Mouse (Mus musculus) heart, embryonic 15.5 days (tissue): ENCODE data around the gene Zfp553. TPM values are rescaled to one million over a fixed set of nuclear protein-coding genes. Genes with fewer than 3 reads are reported as not detected.

Experiments used
- ATAC-seq: fragments of 200-750 bp; cut with Nextera tagmentation; replicated peaks from 2 replicates; pipeline ENCODE4 v1.8.0; 2017; ENCODE audit warnings: low read depth, moderate TSS enrichment; ENCODE audit not compliant: insufficient number of reproducible peaks, insufficient read depth, low FRiP score
- H3K27ac ChIP-seq: fragments of 300-500 bp; sonication (generic); 2 replicates; pipeline ENCODE4 v1.5.1; 2015; ENCODE audit warnings: mild to moderate bottlenecking, inconsistent platforms
- H3K27me3 ChIP-seq: fragments of 300-500 bp; sonication (generic); 2 replicates; pipeline ENCODE4 v1.6.1; 2015; ENCODE audit warnings: inconsistent platforms
- H3K36me3 ChIP-seq: fragments of 300-500 bp; sonication (generic); 2 replicates; pipeline ENCODE4 v1.6.1; 2015; ENCODE audit warnings: mild to moderate bottlenecking, inconsistent platforms
- H3K4me1 ChIP-seq: fragments of 300-500 bp; sonication (generic); replicated peaks from 2 replicates; pipeline ENCODE4 v1.6.1; 2015; ENCODE audit warnings: inconsistent platforms
- H3K4me2 ChIP-seq: fragments of 300-500 bp; sonication (generic); 2 replicates; pipeline ENCODE4 v1.6.1; 2015; ENCODE audit warnings: inconsistent platforms, mild to moderate bottlenecking, moderate library complexity
- H3K4me3 ChIP-seq: fragments of 300-500 bp; sonication (generic); 2 replicates; pipeline ENCODE4 v1.5.1; 2015; ENCODE audit warnings: mild to moderate bottlenecking, inconsistent platforms
- H3K9ac ChIP-seq: fragments of 300-500 bp; sonication (generic); 2 replicates; pipeline ENCODE4 v1.6.1; 2015; ENCODE audit warnings: mild to moderate bottlenecking, inconsistent platforms
- H3K9me3 ChIP-seq: fragments of 300-500 bp; sonication (generic); replicated peaks from 2 replicates; pipeline ENCODE4 v1.6.1; 2016; ENCODE audit warnings: inconsistent platforms
- WGBS: fragments of 180-500 bp; shearing (Covaris S2); methylation state at CpG from one replicate; pipeline ENCODE4 v1.1.7; 2015; ENCODE audit warnings: mixed read lengths; 5-methylcytosine and 5-hydroxymethylcytosine counted together
- polyA plus RNA-seq: library from polyadenylated mRNA; unstranded; fragments of >200 nt; fragmentation: Nextera tagmentation; extraction: Ambion mirVana; gene quantifications from 2 replicates; pipeline ENCODE4 v1.2.1, GENCODE M21; 2015

Zfp553 gene
- polyA plus RNA-seq, result 17.8 and 23.7 TPM in 2 replicates

DNA sequence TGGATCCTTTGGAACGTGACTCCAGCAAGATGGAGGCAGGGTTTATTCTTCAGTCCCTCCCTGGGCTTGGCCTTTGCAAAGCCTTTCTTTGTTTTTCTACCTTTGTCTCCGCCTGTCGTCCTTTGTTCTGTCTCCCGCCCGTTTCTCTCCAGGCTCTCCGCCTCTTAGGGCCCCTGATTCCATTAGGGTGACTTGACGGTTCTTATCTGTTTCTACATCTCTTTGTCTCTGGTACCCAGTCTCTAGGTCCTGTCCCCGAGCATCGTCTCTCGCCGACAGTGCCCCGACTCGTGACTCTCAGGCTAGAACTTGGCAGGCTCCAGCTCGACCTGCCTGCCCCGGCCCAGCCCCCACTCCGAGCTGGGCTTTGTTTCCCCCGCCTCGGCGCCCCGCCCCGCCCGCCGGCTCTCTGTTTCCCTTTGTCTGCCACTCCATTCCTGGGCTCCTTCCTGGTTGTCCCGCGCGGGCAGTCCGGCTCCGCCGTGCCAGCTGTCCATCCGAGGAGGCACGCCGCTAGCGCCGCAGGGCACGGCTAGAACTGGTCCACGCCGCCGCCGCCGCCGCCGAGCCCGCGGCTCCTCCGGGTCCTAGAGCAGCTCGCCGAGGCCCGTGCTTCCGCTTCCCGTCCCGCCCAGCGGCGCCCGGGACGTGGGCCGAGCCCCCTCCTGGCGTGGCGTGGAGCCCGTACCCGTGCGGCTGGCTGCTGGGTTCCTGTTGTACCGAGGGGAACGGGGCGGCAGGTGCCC is at the start of gene Zfp553, which contains the start of gene Sept1:
TSS of gene Zfp553 (plus strand) at position 440 of the 746 bp plus-strand sequence.
TSS of gene Sept1 (minus strand) at position 509 of the 746 bp plus-strand sequence.
- WGBS, result under 1% methylated on average over 64 of the region's 64 CpGs
- peak within 1 kb of the TSS; percentile 89 for H3K9ac ChIP-seq
- no peaks in the 10 kb centered on the region for H3K9me3 ChIP-seq
- H3K4me3 ChIP-seq, result peak within 1 kb of the TSS; percentile 83
- H3K4me1 ChIP-seq, result peaks cover 38% of the 10 kb centered on the region
- no peaks in the 10 kb centered on the region for H3K27me3 ChIP-seq
- peak within 1 kb of the TSS; percentile 71 for H3K4me2 ChIP-seq
- H3K27ac ChIP-seq, result peak within 1 kb of the TSS; percentile 98
- peaks cover 33% of the 10 kb centered on the region for H3K36me3 ChIP-seq
- ATAC-seq, result peak; percentile 92

- no peaks in the 10 kb centered on the region for H3K4me1 ChIP-seq
- no peak overlapping the region for H3K27ac ChIP-seq
- no peak overlapping the region for H3K9ac ChIP-seq
- WGBS, result 67% methylated on average over 8 of the region's 8 CpGs
- H3K27me3 ChIP-seq, result no peaks in the 10 kb centered on the region
- no peak overlapping the region for H3K4me3 ChIP-seq
- H3K36me3 ChIP-seq, result no peaks in the 10 kb centered on the region
- no peaks in the 10 kb centered on the region for H3K9me3 ChIP-seq
- no peak for ATAC-seq
- no peak overlapping the region for H3K4me2 ChIP-seq
Measured at GRCm38 (mm10) chr7:127183345-127183744, 49.5 kb upstream of the Zfp553 start.

DNA sequence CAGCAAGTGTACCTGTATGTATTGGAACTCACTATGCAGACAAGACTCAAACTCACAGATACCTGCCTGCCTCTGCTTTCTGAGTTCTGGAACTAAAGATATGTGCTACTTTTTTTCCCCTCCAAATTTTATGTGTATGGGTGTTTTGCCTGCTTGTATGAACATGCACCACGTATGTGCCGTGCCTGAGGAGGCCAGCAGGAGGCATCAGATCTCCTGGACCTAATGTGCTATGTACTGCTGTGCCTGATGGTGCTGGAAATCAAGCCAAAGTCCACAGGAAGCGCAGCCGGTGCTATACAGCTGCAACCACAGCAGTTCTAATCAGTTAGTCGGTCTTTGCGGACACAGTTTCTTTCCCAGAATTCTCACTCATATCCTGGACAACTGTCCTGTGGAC is 49.0 kb upstream of the Zfp553 start:
- no peak overlapping the region for H3K27ac ChIP-seq
- H3K9ac ChIP-seq, result no peak overlapping the region
- H3K4me1 ChIP-seq, result no peaks in the 10 kb centered on the region
- no peak overlapping the region for H3K4me2 ChIP-seq
- H3K9me3 ChIP-seq, result no peaks in the 10 kb centered on the region
- no peaks in the 10 kb centered on the region for H3K27me3 ChIP-seq
- no peak overlapping the region for H3K4me3 ChIP-seq
- H3K36me3 ChIP-seq, result no peaks in the 10 kb centered on the region
- 64% methylated on average over 6 of the region's 6 CpGs for whole genome bisulfite sequencing
- ATAC-seq, result no peak

GRCm38 (mm10) chr7:127184720-127185119 is 48.1 kb upstream of the Zfp553 start:
- no peak overlapping the region for H3K9ac ChIP-seq
- WGBS, result 40% methylated on average over 1 of the region's 1 CpGs
- ATAC-seq, result no peak

DNA sequence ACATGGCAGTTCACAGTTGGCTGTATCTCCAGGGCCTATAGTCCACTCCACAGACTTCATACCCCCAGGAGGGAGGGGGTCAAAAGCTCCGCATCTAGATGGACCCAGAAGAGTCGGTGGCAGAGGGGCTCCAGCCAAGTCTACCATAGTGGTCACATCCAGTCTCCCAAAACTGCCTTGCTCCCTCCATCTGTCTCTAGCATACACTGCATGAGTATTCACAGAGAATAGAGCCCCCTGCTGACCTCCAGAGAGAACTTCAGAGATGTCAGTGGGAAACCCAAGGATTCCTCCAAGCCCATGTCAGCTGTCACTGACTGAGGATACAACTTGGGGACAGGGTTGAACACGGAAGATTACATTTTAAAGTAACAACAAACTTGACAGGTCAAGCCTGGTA is 47.3 kb upstream of the Zfp553 start:
- Histone ChIP-seq H3K4me2 (no peak overlapping the region), H3K9ac (no peak overlapping the region), H3K27ac (peak overlapping the region; percentile 26; the same call in 1 of the 2 replicates), H3K36me3 (no peaks in the 10 kb centered on the region), H3K27me3 (no peaks in the 10 kb centered on the region), H3K4me3 (no peak overlapping the region), H3K9me3 (no peaks in the 10 kb centered on the region), H3K4me1 (no peaks in the 10 kb centered on the region)
- WGBS, result 47% methylated on average over 3 of the region's 3 CpGs
- no peak for ATAC-seq

More at GRCm38 (mm10) chr7:127184720-127185119, 48.1 kb upstream of the Zfp553 start:
- H3K4me2 ChIP-seq, result no peak overlapping the region
- no peak overlapping the region for H3K4me3 ChIP-seq
- no peaks in the 10 kb centered on the region for H3K36me3 ChIP-seq
- no peaks in the 10 kb centered on the region for H3K4me1 ChIP-seq
- no peaks in the 10 kb centered on the region for H3K27me3 ChIP-seq
- H3K9me3 ChIP-seq, result no peaks in the 10 kb centered on the region
- 0 out of 2 replicates have a peak overlapping the region, but pooled peaks have one; percentile 26 for H3K27ac ChIP-seq

- Histone ChIP-seq H3K4me2 (no peak overlapping the region), H3K36me3 (peaks cover 13% of the 10 kb centered on the region), H3K9ac (no peak overlapping the region), H3K27ac (no peak overlapping the region), H3K9me3 (no peaks in the 10 kb centered on the region), H3K27me3 (no peaks in the 10 kb centered on the region), H3K4me3 (no peak overlapping the region), H3K4me1 (no peaks in the 10 kb centered on the region)
- ATAC-seq, result no peak
- 67% methylated on average over 10 of the region's 10 CpGs for WGBS
Measured at GRCm38 (mm10) chr7:127187351-127187750, 45.5 kb upstream of the Zfp553 start.

- Histone ChIP-seq H3K36me3 (peaks cover 24% of the 10 kb centered on the region), H3K4me3 (no peak overlapping the region), H3K9me3 (no peaks in the 10 kb centered on the region), H3K4me1 (no peaks in the 10 kb centered on the region), H3K27me3 (no peaks in the 10 kb centered on the region), H3K27ac (no peak overlapping the region), H3K9ac (no peak overlapping the region), H3K4me2 (no peak overlapping the region)
- ATAC-seq, result peak; percentile 59; the same call in 1 of the 2 replicates
- 72% methylated on average over 17 of the region's 17 CpGs for WGBS
Measured at GRCm38 (mm10) chr7:127188305-127189276, 44.3 kb upstream of the Zfp553 start.

DNA sequence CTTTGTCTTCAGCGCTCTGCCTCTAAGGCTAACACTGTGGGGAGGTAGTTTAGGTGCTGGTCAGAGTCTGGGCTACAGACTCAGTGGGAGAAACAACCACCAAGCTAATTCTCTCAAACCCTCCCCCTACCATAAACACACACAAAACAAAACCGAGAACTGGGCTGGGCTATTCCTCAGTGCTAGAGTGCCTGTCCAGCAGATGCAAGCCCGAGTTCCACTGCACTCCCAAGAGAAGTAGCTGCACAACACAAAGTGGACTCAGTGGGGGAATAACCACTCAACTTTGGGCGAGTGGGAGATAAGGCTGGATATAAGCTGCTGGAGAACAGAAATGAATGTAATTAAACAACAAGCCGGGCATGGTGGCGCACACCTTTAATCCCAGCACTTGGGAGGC is 42.2 kb upstream of the Zfp553 start:
- Histone ChIP-seq H3K27me3 (no peaks in the 10 kb centered on the region), H3K9me3 (no peaks in the 10 kb centered on the region), H3K9ac (no peak overlapping the region), H3K4me3 (no peak overlapping the region), H3K36me3 (peaks cover 34% of the 10 kb centered on the region), H3K27ac (no peak overlapping the region), H3K4me1 (peaks cover 14% of the 10 kb centered on the region), H3K4me2 (no peak overlapping the region)
- ATAC-seq, result no peak
- 78% methylated on average over 6 of the region's 6 CpGs for WGBS

DNA sequence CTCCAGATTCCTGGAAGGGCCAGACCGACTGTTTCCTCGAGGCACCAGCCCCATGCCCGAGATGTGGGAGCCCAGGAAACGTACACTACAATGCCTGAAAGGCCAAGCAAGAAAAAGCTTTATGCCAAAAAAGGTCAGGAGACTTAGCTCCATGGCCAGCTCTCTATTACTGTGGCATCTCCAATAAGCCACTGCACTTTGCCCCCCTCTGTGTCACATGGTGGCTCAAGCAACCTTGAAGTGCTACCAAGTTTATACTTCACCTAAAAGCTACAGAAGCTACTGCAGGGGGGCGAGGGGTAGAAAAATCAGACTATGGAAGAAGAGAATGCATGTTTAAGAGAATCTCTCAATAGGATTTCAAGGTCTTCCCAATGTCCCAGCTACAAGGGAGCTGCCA is 39.9 kb upstream of the Zfp553 start:
- Histone ChIP-seq H3K4me2 (no peak overlapping the region), H3K4me3 (no peak overlapping the region), H3K27ac (no peak overlapping the region), H3K9me3 (no peaks in the 10 kb centered on the region), H3K27me3 (no peaks in the 10 kb centered on the region), H3K4me1 (peaks cover 21% of the 10 kb centered on the region), H3K9ac (no peak overlapping the region), H3K36me3 (peaks cover 40% of the 10 kb centered on the region)
- WGBS, result 93% methylated on average over 5 of the region's 5 CpGs
- no peak for ATAC-seq

- H3K4me3 ChIP-seq, result peak overlapping the region; percentile 66; the same call in 1 of the 2 replicates
Measured at GRCm38 (mm10) chr7:127194011-127194632, 38.7 kb upstream of the Zfp553 start.

DNA sequence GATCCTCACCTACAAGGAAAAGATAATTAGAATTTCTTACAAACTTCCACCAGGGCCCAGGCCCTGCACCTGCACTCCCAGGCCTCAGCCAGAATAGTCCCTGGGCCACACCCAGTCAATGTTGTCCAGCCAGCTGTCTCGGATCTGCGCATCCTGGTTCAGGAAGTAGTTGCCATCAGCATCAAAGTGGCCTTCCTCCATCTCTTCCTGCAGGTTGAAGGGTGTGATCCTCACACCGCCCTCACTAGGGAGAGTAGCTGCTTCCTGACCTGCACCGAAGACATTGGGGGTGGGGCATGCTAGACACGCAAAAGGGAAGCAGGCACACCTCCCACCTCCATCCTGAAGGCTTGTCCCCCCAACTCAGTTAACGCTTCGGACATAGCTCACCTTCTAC is 38.2 kb upstream of the Zfp553 start:
- no peaks in the 10 kb centered on the region for H3K9me3 ChIP-seq
- peak overlapping the region; percentile 79 for H3K27ac ChIP-seq
- peak overlapping the region; percentile 66 for H3K4me3 ChIP-seq
- peaks cover 57% of the 10 kb centered on the region for H3K36me3 ChIP-seq
- H3K4me2 ChIP-seq, result peak overlapping the region; percentile 71
- no peaks in the 10 kb centered on the region for H3K27me3 ChIP-seq
- WGBS, result 72% methylated on average over 7 of the region's 7 CpGs
- peaks cover 21% of the 10 kb centered on the region for H3K4me1 ChIP-seq
- H3K9ac ChIP-seq, result peak overlapping the region; percentile 58
- ATAC-seq, result no peak

More at GRCm38 (mm10) chr7:127194011-127194632, 38.7 kb upstream of the Zfp553 start:
- no peak overlapping the region; the same call in 1 of the 2 replicates for H3K9ac ChIP-seq
- 90% methylated on average over 17 of the region's 17 CpGs for WGBS
- ATAC-seq, result no peak
- H3K4me1 ChIP-seq, result peaks cover 21% of the 10 kb centered on the region
- H3K36me3 ChIP-seq, result peaks cover 52% of the 10 kb centered on the region
- H3K9me3 ChIP-seq, result no peaks in the 10 kb centered on the region
- H3K27me3 ChIP-seq, result no peaks in the 10 kb centered on the region
- peak overlapping the region; percentile 71 for H3K4me2 ChIP-seq
- H3K27ac ChIP-seq, result no peak overlapping the region
